Mouse (Mus musculus): Measurements from ENCODE around the gene C7.
A peak's percentile ranks its signal among the peaks of the same experiment; 100 is the strongest.
"Not testable (repeated sequence)": the region's sequence is repeated elsewhere in the genome, so short reads cannot be mapped to it uniquely, and the experiment has no call there.

The C7 gene

DNA sequence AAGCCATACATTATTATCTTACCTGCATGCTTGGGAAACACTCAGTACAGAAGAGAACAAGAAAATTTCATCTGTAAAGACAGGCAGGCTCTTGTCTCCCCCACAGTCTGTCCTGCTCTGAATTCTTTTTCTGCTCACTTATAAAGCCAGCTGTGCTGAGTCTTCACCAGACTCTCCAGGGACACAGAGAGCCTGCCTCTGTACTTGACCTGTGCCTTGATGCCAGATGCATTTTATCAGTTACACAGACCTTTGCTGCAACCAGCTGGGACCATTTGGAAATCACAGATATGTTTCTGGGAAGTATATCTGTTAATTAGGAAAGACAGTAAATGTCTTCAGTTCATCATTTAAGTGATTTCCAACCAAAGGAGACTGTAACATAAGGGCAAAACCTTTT lies at the start of gene C7:
C7 (minus strand) TSS at position 106 of the 400 bp plus-strand sequence.
- DNase-seq (ENCODE audit: low read depth, low spot score), result no peak

DNA sequence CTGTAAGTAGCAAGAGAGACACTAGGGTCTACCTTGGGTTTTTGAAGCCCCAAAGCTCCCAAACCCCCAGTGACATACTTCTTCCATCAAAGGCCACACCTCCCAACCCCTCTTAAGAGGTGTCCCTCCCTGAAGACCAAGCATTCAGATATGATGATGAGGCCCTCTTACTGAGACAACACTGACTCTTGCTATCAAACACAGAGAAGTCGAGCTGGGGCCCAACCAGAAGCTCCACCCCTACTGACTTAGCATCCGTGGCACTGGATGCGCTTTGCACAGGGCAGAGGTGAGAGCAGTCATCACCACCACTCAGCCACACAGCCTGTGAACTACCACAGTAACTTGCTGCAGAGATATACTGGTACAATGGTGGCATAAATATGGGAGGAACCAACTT lies 49.1 kb upstream of the C7 start:
- DNase-seq (ENCODE audit: low read depth, low spot score), result no peak

DNA sequence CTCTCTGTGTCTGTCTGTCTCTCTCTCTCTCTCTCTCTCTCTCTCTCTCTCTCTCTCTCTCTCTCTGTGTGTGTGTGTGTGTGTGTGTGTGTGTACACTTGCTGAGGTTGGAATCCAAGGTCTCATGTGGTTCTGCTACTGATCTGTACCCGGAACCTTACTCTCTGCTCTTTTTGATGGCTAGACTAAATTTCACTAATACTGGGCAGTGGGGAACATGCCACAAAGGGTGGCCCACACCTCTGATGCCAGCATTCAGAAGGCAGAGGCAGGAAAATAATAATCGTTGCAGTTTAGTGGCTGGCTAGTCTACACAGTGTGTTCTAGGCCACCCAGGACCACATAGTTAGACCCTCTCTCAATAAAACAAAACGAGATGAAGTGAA lies 45.1 kb upstream of the C7 start:
- no peak for DNase-seq (ENCODE audit: low read depth, low spot score)

DNA sequence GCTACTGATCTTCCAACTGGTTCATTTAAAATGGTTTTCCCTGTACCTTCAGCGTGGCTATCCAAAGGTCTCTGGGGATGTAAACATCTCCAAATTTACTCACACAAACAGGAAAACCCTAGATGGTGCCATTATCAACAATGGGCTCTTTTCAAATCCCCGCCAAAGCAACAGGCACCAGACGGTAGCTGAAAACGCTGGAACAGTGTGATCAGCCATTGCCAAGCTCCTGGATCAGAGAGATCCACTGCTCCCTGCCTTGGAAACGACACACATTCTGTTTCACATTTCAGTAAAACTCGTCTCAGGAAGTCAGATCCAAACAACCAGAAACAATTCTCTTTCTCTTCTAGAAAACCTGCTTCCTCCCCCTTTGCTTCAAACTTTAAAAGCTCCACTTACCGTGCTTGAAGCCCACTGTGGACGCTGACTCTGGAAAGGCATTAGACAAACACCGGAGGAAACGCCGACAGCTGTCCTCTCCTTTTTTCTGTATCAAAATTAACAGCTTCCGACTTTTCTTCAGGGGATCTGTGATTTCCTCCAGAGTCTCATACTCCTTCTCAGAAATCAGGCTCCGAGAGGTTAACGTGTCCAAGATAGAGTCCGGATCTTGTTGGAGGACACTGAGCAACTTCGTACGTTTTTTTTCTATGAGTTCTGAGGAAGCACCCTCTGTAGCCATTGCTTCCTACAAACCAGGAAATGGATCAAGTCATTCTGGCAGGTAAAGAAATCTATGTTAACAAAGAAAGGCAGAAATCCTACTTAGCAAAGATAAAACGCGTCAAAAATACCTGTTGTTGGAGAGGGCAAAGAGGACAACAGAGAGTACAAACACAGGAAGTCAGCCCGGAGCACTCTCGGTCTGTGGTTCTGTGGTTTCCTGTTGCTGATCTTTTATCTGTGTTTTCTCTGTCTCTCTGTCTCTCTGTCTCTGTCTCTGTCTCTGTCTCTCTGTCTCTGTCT lies 44.4 kb upstream of the C7 start, which contains the start of gene Card6:
Card6 (minus strand) TSS at position 854 of the 969 bp plus-strand sequence.
- DNase-seq (ENCODE audit: low read depth, low spot score), result no peak

DNA sequence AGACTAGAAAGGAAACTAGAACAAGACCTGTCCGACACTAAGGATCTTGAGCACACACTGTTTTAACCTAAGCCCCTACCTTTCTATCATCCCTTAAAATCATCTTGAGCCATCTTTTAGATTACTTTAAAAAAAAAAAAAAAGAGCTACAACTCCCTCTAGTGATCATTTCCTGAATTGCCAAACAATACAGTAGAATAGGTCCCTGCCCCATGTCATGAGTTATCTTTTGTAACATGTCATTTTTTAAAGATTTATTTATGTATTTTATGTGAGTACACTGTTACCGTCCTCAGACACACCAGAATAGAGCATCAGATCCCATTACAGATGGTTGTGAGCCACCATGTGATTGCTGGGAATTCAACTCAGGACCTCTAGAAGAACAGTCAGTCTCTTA lies 42.8 kb upstream of the C7 start:
- DNase-seq (ENCODE audit: low read depth, low spot score), result peak; percentile 75

DNA sequence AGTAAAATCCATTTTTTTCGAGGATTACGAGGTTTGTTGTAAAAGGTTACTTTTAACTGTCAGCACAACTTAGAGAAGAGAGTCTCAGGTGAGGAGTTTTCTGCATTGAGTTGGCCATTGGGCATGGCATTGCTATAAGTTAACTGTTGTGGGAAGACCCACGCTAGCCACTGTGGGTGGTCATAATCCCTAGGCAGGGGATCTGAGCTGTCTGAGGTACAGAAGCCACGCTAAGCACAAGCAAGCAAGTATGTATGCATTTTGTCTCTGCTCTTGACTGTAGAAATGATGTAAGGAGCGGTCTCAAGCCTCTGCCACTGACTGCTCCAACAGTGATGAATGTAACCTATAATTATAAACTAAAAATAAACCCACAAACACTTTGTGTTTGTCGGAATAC lies 42.4 kb upstream of the C7 start:
- DNase-seq (ENCODE audit: low read depth, low spot score), result no peak

DNA sequence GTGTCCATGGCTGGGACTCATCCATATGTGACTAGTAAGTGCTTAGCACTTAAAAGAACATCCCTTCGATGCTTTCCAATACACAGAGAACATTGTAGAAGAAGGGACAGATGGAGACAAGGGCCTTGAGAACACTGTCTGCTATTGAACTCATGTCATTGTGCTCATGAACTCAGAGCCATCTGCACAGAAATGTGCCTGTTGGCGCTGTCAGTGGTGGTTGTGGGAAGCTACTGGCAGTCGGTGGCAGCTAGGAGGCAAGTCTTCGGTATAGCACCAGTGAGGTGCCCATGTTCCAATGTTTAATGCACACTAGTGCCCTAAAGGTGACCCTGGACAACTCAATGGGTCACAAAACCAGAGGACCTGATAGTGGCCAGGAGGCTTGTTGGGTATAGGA lies 38.8 kb upstream of the C7 start:
- DNase-seq (ENCODE audit: low read depth, low spot score), result no peak

DNA sequence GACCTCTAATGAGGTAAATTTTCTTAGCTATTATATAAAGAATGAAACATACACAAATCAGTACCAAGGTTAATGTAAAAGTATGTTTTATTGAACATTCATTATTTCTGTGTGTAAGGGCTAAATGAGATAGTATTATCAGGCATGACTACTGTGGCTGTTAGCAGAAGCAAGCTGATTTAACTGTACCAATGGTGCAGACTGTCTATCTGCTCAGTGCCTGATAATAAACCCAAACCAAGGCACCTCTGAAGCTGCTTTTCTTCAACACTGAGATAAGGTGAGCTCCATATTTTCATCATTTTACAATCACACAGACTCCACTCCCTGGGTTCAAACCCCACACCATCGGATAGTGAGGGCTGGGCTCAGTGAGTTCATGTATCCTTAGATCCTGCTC lies 33.8 kb upstream of the C7 start:
- DNase-seq (ENCODE audit: low read depth, low spot score), result no peak

DNA sequence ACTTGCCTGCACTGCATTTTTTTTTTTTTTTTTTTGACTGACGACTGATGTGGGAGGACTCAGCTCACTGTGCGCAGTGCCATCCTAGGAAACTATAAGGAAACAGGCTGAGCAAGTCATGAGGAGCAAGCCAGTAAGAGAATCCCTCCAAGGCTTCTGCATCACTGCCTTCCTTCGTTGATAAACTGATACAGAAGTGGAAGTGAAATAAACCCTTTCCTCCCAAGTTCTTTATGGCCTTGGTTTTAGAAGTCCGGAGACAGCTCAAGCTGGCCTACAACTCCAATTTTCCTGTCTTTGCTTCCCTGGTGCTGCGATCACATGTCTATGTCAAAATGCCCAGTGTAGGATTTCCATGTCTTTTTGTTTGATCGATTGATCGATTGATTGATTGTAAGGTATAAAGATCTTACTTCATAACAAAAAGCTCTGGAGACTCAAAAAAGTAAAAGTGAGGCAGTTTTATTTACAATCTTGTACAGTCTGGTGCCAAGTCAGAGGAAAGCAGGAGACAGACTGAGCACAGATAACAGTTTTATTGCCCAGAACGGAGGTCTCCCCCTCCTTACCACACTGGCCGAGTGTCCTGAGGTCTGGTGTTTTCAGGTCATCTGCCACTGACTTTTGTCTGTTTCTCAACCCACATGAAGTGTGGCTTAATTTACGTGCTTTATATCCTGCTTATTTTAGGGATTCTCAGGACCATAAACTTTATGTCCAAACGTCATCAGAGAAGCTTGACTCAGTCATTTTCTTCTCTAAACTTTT lies 32.2 kb upstream of the C7 start:
- no peak for DNase-seq (ENCODE audit: low read depth, low spot score)

DNA sequence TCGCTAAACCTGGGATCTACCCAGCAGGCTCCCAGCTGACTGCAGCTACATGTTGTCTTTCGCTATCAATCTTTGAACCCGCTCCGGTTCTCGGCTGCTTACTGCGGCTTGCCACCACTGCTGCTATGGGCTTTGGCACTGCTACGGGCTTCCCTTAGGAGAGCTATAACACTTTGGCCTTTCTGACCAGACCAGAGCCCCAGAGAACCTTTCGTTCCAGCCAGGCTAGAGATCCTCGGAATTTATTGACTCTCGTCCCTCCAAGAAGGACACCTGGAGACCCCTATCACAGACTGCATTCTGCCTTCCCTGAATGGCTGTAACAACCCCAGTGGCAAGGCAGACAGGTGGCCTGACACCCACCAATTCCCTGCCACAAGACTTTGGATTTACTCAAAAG lies 26.6 kb upstream of the C7 start:
- no peak for DNase-seq (ENCODE audit: low read depth, low spot score)

DNA sequence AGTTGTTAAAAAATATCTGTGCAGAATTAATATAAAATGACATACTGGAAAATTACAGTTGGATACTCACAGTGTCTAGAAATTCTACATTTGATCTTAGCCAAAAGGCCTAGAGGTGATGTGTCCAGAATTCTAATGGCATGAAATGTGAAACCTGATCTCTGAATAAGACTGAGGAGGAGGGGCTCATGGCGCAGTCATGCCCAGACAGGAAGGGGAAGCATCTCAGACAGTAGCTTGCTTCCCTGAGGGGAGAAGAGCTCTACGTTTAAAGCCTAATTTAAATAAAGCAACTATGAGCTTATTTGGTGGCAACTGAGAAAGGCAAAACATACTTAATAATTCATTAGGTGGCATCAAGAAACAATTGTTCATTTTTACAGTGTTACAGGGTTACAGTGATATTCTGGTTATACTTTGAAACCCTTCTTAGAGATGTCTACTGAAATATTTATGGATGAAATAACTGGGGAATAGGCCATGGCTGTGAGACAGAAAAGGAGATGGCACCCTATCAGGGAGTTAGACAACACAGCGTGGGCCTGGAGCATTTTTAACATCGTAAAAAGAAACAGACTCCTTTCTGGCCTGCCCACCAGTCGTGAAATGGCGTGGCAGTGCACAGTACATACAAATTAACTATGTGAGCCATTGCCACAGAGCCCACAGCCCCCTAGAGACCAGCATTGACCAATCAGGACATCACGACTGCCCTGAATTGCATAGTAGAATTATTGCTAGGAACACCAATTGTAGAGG lies 25.5 kb upstream of the C7 start:
- DNase-seq (ENCODE audit: low read depth, low spot score), result peak; percentile 57

DNA sequence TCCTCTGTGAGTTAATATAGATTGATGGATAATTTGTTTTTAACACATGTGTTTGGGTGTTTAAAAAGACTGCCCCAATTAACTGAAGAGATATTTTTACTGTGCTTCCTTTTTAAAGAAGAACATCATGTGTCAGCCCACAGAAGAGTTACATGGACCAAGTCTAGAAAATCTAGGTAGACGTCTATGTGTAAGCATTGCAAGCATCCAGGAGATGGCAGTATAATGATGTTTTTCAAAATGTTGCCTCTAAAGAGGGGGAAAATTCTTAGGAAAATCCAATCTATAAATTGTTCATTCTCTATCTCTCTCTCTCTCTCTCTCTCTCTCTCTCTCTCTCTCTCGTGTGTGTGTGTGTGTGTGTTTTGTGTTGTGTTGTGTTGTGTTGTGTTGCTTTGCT lies 22.6 kb upstream of the C7 start:
- peak; percentile 68 for DNase-seq (ENCODE audit: low read depth, low spot score)

DNA sequence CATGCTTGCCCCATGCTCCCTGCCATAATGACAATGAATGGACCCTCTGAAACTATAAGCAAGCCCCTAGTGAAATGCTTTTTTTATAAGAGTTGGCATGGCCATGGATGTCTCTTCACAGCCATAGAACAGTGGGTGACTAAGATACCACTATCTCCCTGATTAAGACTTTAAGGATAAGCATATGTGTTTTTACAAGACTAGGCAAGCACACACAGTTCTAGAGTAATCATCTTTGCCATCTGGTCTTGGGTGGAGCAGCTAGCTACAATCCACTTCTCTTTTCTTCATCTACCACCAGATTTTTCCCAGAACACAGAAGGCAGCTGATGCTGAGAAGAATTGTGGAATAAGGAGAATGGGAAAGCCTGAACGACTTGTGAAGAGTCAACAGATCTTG lies 17.7 kb upstream of the C7 start:
- no peak for DNase-seq (ENCODE audit: low read depth, low spot score)

DNA sequence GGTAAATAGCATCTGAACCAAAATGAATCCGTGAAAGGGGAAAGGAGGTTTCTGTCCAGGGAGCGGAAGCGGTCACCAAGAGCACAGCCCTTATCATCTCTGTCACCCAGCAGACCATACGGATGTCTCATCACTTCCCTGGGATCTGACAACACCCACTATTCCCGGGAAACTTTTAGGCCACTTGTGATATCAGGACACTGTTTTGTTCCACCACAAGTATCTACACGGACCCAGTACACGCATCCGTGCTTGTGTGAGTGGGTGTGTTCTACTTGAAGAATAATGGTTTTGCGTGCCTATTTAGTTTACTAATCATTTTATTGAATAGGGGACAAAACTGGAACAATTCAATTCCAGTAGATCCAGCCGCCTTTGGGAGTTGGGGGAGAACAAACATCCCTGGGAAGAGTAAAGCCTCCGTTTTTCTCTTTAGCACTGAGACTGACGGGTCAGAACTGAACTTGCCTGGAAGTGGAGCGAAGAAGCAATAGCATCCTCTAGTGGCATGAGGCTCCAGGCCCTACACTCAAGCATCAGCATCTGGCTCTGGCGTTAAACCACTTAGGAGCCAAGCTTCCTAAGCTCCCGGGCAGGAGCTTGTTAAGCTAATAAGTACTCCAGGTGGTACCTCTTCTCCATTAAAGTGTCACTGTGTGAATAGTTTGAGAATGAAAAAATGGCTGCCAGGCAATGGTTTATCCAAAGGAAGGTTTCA lies 5.4 kb upstream of the C7 start:
- DNase-seq (ENCODE audit: low read depth, low spot score), result no peak

DNA sequence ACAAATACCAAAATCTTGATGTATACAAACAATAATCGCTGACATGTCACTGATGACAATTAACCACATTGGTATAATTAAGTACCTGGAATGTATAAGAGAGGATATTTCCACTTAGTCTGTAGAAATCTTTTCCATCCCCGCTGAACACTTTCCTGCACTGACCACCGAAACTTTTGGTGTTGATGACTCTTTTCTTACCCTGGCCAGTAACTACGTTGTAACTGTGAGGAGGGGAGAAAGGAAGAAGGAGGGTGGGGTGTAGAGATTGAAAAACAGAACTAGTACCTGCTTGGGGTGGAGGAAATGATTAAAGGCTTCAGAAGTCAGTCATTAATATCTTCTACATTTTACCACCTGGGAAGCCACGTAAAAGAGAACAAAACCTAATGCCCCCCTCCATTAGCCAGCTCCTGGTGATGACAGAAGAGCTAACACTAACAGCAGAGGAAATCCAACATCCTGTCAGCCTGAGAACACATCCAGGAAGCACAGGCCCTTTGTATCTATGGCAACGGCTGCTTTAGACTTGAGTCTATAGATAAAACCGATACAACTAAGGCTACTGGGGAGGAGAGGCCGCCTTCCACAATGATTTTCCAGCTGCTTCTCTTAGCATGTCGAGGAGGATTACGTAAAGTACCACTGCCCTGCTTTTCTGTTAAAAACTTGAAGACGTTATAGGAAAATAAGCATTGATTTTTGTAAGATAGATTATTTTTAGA lies 17.8 kb downstream of the C7 start:
- peak; percentile 11 for DNase-seq (ENCODE audit: low read depth, low spot score)

DNA sequence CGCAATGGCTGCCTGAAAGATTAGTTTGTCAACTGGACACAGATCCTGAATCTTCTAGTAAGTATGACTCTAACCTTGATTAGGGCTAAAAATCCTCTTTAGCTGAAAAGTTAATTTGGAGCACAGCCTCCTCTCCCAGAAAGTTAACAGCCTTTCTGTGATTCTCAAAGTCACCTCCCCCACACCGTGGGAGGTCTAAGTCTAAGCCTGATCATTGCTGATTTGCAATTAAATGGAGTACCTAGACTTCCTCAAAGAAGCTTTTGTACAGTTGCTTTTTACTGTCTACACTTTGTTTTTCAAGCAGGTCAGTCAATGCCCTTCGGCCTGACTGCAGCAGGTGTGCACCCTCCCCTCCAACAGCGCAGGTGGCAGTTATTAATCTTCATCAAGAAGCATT lies 34.3 kb downstream of the C7 start:
- no peak for DNase-seq (ENCODE audit: low read depth, low spot score)

DNA sequence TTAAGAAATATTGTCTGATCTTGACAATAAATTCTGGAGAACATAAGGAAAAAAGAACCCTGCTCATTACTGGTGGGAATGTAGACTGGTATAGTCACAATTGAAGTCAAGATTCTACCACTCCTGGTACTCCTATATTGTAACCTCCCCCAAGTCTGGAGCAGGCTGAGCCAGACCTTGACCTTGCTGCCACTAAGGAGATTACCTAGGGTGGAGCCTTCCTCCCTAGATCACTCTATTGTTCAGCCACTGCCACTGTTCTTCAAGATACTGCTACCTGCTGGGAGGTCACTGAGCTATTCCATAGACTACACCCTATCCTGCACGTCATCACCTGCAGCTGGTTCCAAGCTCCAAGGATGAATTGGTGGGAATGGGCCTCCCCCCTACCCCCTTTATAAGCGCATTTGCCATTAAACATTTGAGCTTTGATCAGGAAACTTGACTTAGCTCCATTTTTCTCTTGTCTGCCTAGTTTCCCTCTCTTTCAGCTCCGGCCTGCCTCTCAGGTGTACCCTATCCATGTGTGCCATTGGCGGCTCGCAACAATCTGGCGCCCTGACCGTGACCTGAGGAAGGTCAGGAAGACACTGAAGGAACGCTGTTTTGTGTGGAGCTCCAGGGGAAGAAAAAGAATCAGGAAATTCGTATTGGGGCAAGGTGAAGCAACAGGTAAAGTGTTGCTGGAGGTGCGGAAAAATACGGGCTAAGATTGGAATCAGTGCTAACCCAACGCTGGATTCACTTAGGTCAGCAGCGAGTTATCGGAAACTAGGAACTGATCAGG lies 39.9 kb downstream of the C7 start:
- not testable (repeated sequence) for DNase-seq (ENCODE audit: low read depth, low spot score)

DNA sequence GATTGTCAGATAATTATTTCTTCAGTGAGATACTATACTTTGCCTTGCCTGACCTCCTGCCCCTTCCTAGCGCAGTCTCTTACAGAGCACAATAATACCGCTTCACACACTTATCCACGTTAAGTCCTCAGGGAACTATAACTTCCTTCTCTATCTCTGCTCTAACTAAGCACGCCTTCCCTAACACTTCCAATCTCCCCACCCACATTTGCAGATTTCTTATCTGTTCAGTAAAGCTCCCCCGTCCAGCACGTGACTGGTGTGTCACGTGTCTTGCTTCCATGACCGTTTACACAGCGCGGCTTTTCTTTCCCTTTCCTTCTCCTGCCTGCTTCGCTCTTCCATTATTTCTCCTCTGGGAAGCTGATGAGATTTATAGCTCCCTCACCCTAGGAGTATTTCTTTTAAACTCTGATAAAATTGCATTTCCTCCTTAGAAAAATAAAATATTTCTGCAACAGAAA lies 53.9 kb downstream of the C7 start:
- DNase-seq (ENCODE audit: low read depth, low spot score), result no peak

DNA sequence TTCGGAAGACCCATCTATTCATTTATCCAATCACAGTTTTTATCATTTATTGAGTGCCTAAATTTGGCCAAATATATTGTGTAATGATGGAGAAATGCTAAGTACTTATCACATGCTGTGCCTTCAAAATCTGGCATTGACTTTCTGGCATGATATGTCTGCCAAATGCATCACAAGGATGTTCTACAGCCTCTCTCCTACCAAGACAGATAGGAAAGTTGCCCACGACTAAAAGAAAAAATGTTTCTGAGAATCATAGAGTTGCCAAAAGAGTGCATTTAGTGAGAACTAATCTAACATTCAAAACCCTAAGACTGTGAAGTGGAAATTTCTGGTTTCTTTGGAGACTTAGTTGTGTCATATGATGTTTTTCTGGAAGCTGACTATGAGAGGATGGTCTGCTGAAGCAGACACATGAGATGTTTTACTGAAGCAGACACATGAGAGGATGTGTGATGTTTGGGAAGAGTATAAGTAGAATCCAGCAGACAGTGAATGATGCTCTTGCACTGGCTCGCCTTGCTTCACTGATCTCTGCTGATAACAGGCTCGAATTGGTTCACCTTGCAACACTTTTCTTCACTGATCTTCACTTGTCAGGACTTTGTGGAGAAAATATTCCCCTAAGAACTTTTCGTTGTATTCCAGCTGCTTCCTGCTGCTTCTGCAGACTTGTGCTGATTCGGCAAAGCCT lies 59.9 kb downstream of the C7 start:
- DNase-seq (ENCODE audit: low read depth, low spot score), result no peak

Data from 3T3-L1 (cell line).